Mouse (Mus musculus): ENCODE data around the gene Cmtm1.

DNA sequence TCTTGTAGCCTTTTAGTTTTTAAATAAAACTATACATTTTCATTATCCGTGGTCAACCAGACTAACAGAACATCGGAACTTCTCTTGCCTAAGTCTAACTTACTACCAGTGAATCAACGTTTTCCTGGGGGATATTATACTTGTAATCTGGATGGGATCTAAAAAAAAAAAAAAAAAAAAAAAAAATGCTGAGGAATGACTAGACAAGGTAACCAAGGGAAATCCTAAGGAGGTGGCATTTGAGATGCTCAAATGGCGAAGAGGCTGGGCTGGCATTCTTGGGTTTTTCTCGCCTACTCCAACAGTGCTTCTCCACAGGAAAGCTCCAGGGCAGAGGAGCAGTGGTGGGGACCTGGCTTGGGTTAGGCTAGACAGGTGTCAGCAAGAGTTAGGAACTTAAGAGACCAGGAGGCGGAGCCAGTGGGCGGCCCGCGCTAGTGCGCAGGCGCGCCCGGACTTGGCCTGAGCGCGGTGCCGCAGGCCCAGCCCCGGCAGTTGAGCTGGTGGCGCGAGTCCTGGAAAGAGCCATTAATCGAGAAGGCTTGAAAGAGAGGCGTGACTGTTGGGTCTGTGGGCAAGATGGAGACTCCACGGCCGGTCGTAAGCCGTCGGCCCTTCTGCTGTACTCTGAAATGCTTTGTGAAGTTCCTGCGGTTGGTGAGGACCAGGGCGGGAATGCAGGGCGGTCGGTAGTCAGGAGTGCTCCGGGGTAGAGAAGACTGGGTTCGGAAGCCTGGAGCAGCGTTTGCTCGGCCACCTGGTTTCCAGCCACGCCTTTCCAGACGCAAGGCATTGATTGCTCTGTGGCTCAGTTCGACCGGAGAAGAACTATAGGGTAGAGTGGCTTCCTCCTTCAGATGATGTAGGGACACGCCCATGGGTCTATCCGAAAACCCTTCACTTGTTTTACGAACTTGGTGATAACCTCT, 59.2 kb downstream of the Cmtm1 start, which contains the start of gene Cklf:
- TF ChIP-seq HCFC1 (IDR thresholded peaks at IDR 0.05; ENCODE audit: borderline replicate concordance, insufficient read depth, low read length) (0 out of 2 replicates have a peak, but pooled peaks have one; percentile 32), CHD2 (IDR thresholded peaks at IDR 0.05; ENCODE audit: low read depth, low read length) (no peak), ZC3H11A (IDR thresholded peaks at IDR 0.05; ENCODE audit: borderline replicate concordance, low read depth, low read length) (no peak), ZNF384 (IDR thresholded peaks at IDR 0.05; ENCODE audit: low read depth, low read length) (peak; percentile 91), MAFK (IDR thresholded peaks at IDR 0.05; ENCODE audit: insufficient read depth, low read depth, low read length) (no peak)

All from ES-E14 (cell line).